Comparison of ENCODE assay signal across 24 mouse cellular contexts in the genomic region with DNA sequence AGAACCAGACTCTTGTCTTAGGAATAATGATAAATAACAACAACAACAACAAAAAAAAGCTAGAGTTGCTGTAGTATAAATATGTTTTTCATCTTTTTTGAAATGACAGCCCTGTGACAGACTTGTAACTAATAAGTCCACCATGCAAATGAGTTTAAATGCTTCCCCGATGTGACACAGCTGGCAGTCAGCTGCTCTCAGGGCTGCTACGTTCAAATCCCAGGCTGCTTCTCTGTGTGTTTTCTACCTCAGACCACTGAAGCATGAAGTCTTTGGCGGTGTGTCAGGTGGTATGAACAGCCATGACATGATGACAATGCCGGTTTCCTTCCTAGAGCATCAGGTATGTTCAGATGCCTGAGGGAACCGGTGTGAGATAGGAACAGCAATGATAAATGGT.
DNase-seq lines count a peak whose midpoint lies in the region; ATAC-seq and TF ChIP-seq lines count a peak whose summit lies in the region.
"Had no signal": no experiment of that assay in that cellular context is flagged by ENCODE, and none has a peak within 500 bp of the region (broad histone marks: within the 10 kb centered on the region; RNA-seq: fewer than 3 reads in every experiment).

No protein-coding gene starts in this region.

- H3K27ac ChIP-seq in hindbrain, postnatal 0 days, result no peak overlapping the region
- H3K27ac ChIP-seq in hindbrain, embryonic 14.5 days, result no peak overlapping the region
- H3K27ac ChIP-seq in embryonic facial prominence, embryonic 15.5 days (replicated peaks), result peak overlapping the region; percentile 94
- H3K27ac ChIP-seq: heart, embryonic 10.5 days; hindbrain, embryonic 12.5 days had no signal

- no peak overlapping the region for H3K9ac ChIP-seq in hindbrain, postnatal 0 days (replicated peaks; ENCODE audit: low read length)
- no peak overlapping the region for H3K9ac ChIP-seq in hindbrain, embryonic 14.5 days
- H3K9ac ChIP-seq in embryonic facial prominence, embryonic 15.5 days, result no peak overlapping the region
- H3K9ac ChIP-seq: hindbrain, embryonic 12.5 days; intestine, embryonic 15.5 days; liver, postnatal 0 days; neural tube, embryonic 15.5 days had no signal

- H3K9me3 ChIP-seq in hindbrain, postnatal 0 days (ENCODE audit: low read length), result no peaks in the 10 kb centered on the region
- H3K9me3 ChIP-seq in hindbrain, embryonic 14.5 days (ENCODE audit: control insufficient read depth, low read length), result no peaks in the 10 kb centered on the region
- no peaks in the 10 kb centered on the region for H3K9me3 ChIP-seq in embryonic facial prominence, embryonic 15.5 days (replicated peaks)
- H3K9me3 ChIP-seq: heart, embryonic 10.5 days; hindbrain, embryonic 12.5 days; intestine, embryonic 15.5 days; neural tube, embryonic 15.5 days had no signal

- H3K4me1 ChIP-seq in hindbrain, postnatal 0 days (ENCODE audit: insufficient read depth, low read length), result no peaks in the 10 kb centered on the region
- H3K4me1 ChIP-seq in hindbrain, embryonic 14.5 days (replicated peaks; ENCODE audit: control insufficient read depth, insufficient read depth, low read length), result no peaks in the 10 kb centered on the region
- peaks cover 16% of the 10 kb centered on the region for H3K4me1 ChIP-seq in embryonic facial prominence, embryonic 15.5 days
- no peaks in the 10 kb centered on the region; the same call in 1 of the 2 replicates for H3K4me1 ChIP-seq in lung, adult 2 months (ENCODE audit: control insufficient read depth, insufficient read depth, low read length)
- H3K4me1 ChIP-seq: heart, embryonic 10.5 days; hindbrain, embryonic 12.5 days; intestine, embryonic 15.5 days; neural tube, embryonic 15.5 days had no signal

- DNase-seq in hindbrain, postnatal 0 days (ENCODE audit: low spot score), result peak; percentile 23
- no peak for DNase-seq in hindbrain, embryonic 14.5 days (ENCODE audit: low spot score)
- DNase-seq in spleen, postnatal 36 days (ENCODE audit: low spot score in 2 of 2), result peak; percentile 48 to 53
- DNase-seq in spleen, adult 12 weeks (ENCODE audit: low spot score), result no peak
- no peak for DNase-seq in left cerebral cortex, adult 11 months (ENCODE audit: low spot score)
- DNase-seq in lung, adult 2 months, result no peak
- DNase-seq: adrenal gland, adult 2 months; cerebellum, adult 11-12 months; gastrocnemius, postnatal 14 days; heart, postnatal 10 days; kidney, postnatal 25 days; liver; liver, postnatal 0 days; lung, postnatal 36 days had no signal

- no peak overlapping the region for H3K4me2 ChIP-seq in hindbrain, postnatal 0 days (ENCODE audit: low read depth, low read length)
- H3K4me2 ChIP-seq in hindbrain, embryonic 14.5 days (replicated peaks), result no peak overlapping the region
- no peak overlapping the region for H3K4me2 ChIP-seq in embryonic facial prominence, embryonic 15.5 days (replicated peaks)
- H3K4me2 ChIP-seq: hindbrain, embryonic 12.5 days; midbrain, embryonic 11.5 days had no signal

- H3K36me3 ChIP-seq in hindbrain, postnatal 0 days (ENCODE audit: insufficient read depth, low read length), result no peaks in the 10 kb centered on the region
- H3K36me3 ChIP-seq in hindbrain, embryonic 14.5 days (replicated peaks; ENCODE audit: control insufficient read depth, insufficient read depth), result no peaks in the 10 kb centered on the region
- no peaks in the 10 kb centered on the region for H3K36me3 ChIP-seq in embryonic facial prominence, embryonic 15.5 days
- H3K36me3 ChIP-seq: heart, embryonic 10.5 days; hindbrain, embryonic 12.5 days; intestine, embryonic 15.5 days; neural tube, embryonic 15.5 days had no signal

- no peak for TF ChIP-seq POLR2A in lung, adult 2 months (IDR thresholded peaks at IDR 0.05; ENCODE audit: borderline replicate concordance, extremely low read depth, low read depth, low read length)

- no peak overlapping the region for H3K4me3 ChIP-seq in hindbrain, postnatal 0 days (ENCODE audit: low read length)
- no peak overlapping the region for H3K4me3 ChIP-seq in hindbrain, embryonic 14.5 days (replicated peaks; ENCODE audit: low read length)
- no peak overlapping the region for H3K4me3 ChIP-seq in embryonic facial prominence, embryonic 15.5 days (replicated peaks)
- H3K4me3 ChIP-seq in lung, adult 2 months (replicated peaks; ENCODE audit: extremely low read depth, low read depth, low read length), result no peak overlapping the region
- H3K4me3 ChIP-seq: erythroblast, embryonic 14.5 days; heart, embryonic 10.5 days; hindbrain, embryonic 12.5 days; intestine, embryonic 15.5 days; myocyte; neural tube, embryonic 15.5 days had no signal

- ATAC-seq in hindbrain, postnatal 0 days, result no peak
- ATAC-seq in hindbrain, embryonic 14.5 days (ENCODE audit: low FRiP score), result no peak
- no peak for ATAC-seq in embryonic facial prominence, embryonic 15.5 days (ENCODE audit: insufficient number of reproducible peaks, low FRiP score, low TSS enrichment, low read depth)
- no peak for ATAC-seq in megakaryocyte, adult 5-6 weeks (ENCODE audit: poor library complexity, severe bottlenecking)
- ATAC-seq: CD4-positive, CD25-positive, alpha-beta regulatory T cell, adult 4 months; intestine, embryonic 15.5 days; liver, postnatal 0 days had no signal

- TF ChIP-seq CTCF in hindbrain, postnatal 0 days (IDR thresholded peaks at IDR 0.05; ENCODE audit: low read depth), result no peak
- no peak for TF ChIP-seq CTCF in lung, adult 2 months (IDR thresholded peaks at IDR 0.05; ENCODE audit: insufficient read depth, low read length)

- WGBS in hindbrain, postnatal 0 days, result 37% methylated on average over 5 of the region's 5 CpGs
- WGBS in hindbrain, embryonic 14.5 days, result 47% methylated on average over 5 of the region's 5 CpGs
- WGBS in embryonic facial prominence, embryonic 15.5 days, result 25% methylated on average over 5 of the region's 5 CpGs
- WGBS in lung, adult 2 months, result 66% methylated on average over 5 of the region's 5 CpGs

- H3K27me3 ChIP-seq in hindbrain, postnatal 0 days (ENCODE audit: insufficient read depth, low read length), result no peaks in the 10 kb centered on the region
- no peaks in the 10 kb centered on the region for H3K27me3 ChIP-seq in hindbrain, embryonic 14.5 days (ENCODE audit: control insufficient read depth, insufficient read depth, low read length)
- H3K27me3 ChIP-seq in embryonic facial prominence, embryonic 15.5 days, result no peaks in the 10 kb centered on the region
- H3K27me3 ChIP-seq: hindbrain, embryonic 12.5 days; intestine, embryonic 15.5 days; neural tube, embryonic 15.5 days had no signal

Comparison
In these comparisons a context has a peak if more than half of its experiments do, and no peak if none do; other contexts are left out.
1. DNase-seq: peak in hindbrain, postnatal 0 days (single experiment) and spleen, postnatal 36 days (2 of 2); none in hindbrain, embryonic 14.5 days (single experiment), spleen, adult 12 weeks (single experiment), left cerebral cortex, adult 11 months (single experiment) and lung, adult 2 months (single experiment).